Mouse (Mus musculus) brown adipose tissue, adult 24 weeks (tissue): ENCODE measurements around the gene Arhgef28. TPM values are rescaled to one million over a fixed set of nuclear protein-coding genes. Genes with fewer than 3 reads are reported as not detected.

Experiments
- H3K27ac ChIP-seq: fragments of 200-500 bp; replicated peaks from 2 replicates; pipeline ENCODE4 v1.5.1; 2012; ENCODE audit warnings: low read depth, mild to moderate bottlenecking, low read length
- H3K4me1 ChIP-seq: fragments of 200-500 bp; 2 replicates; pipeline ENCODE4 v1.6.1; 2012; ENCODE audit warnings: low read length, mixed read lengths; ENCODE audit not compliant: control insufficient read depth, insufficient read depth, insufficient read length
- H3K4me3 ChIP-seq: fragments of 200-500 bp; 2 replicates; pipeline ENCODE4 v1.5.1; 2012; ENCODE audit warnings: low read depth, mild to moderate bottlenecking, low read length, moderate library complexity; ENCODE audit not compliant: insufficient read depth
- polyA plus RNA-seq: library from polyadenylated mRNA; stranded (reverse); fragments of >200 nt; gene quantifications from 2 replicates; pipeline ENCODE4 v1.2.4, GENCODE M21; 2012; ENCODE audit not compliant: missing spikeins, insufficient read depth, insufficient read length

The Arhgef28 gene
- polyA plus RNA-seq, 1 experiment = 14.1 TPM

- peaks cover 15% of the 10 kb centered on the region for H3K4me1 ChIP-seq
- H3K27ac ChIP-seq = peak overlapping the region; percentile 19; the same call in 1 of the 2 replicates
- no peak overlapping the region for H3K4me3 ChIP-seq
Measured at GRCm38 (mm10) chr13:98164878-98165277, 41.4 kb downstream of the Arhgef28 start.

- Histone ChIP-seq H3K4me1 (peaks cover 9% of the 10 kb centered on the region), H3K4me3 (no peak overlapping the region), H3K27ac (no peak overlapping the region)
Measured at GRCm38 (mm10) chr13:98161496-98161895, 44.7 kb downstream of the Arhgef28 start.

DNA sequence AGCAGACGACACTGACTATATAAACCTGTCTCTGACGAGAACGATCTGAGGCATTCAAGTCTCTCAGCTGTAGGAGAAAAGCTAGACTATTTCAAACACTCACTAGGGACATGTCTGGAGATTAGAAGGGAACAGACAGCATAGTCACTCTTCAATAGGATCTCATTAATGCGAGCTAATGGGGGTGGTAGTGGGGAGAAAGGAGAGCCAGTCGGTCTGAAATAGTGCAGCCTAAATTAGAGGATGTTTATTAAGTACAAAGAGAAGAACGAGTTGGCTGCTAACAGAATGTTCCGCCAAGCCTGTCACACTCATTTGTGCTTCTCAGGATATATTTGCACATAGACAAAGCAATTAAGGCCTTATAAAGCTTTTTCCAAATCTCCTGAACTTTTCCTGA is 49.6 kb downstream of the Arhgef28 start:
- H3K4me1 ChIP-seq = no peaks in the 10 kb centered on the region; the same call in 1 of the 2 replicates
- no peak overlapping the region for H3K4me3 ChIP-seq
- H3K27ac ChIP-seq = no peak overlapping the region

DNA sequence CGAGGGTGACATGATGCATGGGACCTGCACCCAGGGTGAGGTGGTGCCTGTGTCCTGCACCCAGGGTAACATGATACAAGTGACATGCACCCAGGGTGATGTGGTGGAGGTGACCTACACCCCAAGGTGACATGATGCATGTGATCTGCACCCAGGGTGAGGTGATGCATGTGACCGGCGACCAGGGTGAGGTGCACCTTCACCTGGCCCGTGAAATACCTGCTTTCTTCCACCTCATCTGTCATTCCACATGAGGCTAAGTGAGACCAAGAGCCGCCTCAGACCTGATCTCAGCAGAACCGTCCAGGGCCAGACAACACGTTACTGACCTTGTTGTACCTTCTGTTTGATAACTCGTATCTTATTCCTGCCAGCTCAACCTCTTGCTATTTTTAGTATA is 53.5 kb downstream of the Arhgef28 start:
- no peak overlapping the region for H3K4me3 ChIP-seq
- no peak overlapping the region for H3K27ac ChIP-seq
- H3K4me1 ChIP-seq = peaks cover 3% of the 10 kb centered on the region

- no peak overlapping the region for H3K27ac ChIP-seq
- H3K4me3 ChIP-seq = no peak overlapping the region
- H3K4me1 ChIP-seq = peaks cover 7% of the 10 kb centered on the region
Measured at GRCm38 (mm10) chr13:98147532-98147931, 58.7 kb downstream of the Arhgef28 start.

GRCm38 (mm10) chr13:98146573-98147160 is 59.6 kb downstream of the Arhgef28 start:
- Histone ChIP-seq H3K27ac (no peak overlapping the region), H3K4me1 (peaks cover 7% of the 10 kb centered on the region), H3K4me3 (no peak overlapping the region)

DNA sequence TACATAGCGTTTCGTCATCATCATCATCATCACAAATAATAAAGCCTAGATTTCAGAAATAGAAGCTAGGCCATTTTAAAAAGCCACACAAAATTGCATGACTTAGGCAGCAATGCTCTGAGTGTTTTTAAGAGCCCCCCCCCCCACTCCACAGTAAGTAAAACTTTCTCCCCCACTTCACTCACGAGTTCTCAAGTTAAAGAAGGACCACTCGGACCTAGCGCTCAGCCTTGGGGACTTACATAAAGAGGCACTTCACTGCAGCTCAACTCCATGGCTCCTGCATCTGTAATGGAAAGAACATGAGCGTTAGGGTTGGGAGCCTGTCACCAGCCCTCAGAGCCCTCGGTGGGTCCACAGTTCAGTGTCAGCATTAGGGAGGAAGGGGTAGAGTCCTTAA is 60.9 kb downstream of the Arhgef28 start:
- Histone ChIP-seq H3K4me3 (no peak overlapping the region), H3K4me1 (peaks cover 7% of the 10 kb centered on the region), H3K27ac (no peak overlapping the region)

DNA sequence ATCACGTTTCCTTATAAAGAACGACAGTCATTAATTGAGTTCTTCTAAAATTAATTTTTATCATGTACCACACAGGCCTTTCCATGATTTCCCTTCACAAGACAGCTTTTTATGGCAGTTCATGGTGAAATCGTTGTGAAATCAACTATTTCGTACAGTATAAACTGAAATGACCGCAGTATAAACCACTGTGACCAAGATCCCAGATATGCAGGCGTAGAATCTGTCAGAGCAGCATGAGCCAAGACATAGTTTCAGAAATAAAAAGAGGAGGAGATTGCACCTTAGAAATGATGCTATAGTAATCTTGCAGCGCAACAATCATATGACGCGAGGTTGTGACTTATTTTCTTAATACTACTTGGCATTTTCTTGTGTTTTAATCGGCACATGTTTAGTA is 63.2 kb downstream of the Arhgef28 start:
- H3K4me1 ChIP-seq = peaks cover 11% of the 10 kb centered on the region
- H3K4me3 ChIP-seq = no peak overlapping the region
- no peak overlapping the region for H3K27ac ChIP-seq

DNA sequence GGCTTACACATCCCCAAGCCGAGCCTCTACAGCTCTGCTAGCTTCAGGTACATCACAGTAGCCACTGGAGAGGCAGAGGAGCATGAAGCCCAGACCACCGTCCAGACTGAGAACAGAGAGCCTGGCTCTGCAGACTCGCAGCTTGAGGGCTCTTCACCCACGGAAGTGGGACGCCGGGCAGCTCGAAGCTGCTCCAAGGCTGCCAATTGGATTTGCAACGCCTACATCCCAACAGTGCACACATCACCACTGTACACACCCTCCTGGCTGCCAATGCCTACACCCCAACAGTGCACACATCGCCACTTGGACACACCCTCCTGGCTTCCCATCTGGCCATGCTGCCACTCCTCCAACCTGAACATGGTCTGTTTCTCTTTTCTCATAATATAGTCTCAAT is 65.6 kb downstream of the Arhgef28 start:
- H3K27ac ChIP-seq = no peak overlapping the region

GRCm38 (mm10) chr13:98138786-98139185 is 67.5 kb downstream of the Arhgef28 start:
- 0 out of 2 replicates have a peak overlapping the region, but pooled peaks have one; percentile 7 for H3K27ac ChIP-seq
- H3K4me1 ChIP-seq = peaks cover 24% of the 10 kb centered on the region
- H3K4me3 ChIP-seq = no peak overlapping the region

More for the DNA sequence above, 65.6 kb downstream of the Arhgef28 start:
- no peak overlapping the region for H3K4me3 ChIP-seq
- peaks cover 19% of the 10 kb centered on the region for H3K4me1 ChIP-seq

DNA sequence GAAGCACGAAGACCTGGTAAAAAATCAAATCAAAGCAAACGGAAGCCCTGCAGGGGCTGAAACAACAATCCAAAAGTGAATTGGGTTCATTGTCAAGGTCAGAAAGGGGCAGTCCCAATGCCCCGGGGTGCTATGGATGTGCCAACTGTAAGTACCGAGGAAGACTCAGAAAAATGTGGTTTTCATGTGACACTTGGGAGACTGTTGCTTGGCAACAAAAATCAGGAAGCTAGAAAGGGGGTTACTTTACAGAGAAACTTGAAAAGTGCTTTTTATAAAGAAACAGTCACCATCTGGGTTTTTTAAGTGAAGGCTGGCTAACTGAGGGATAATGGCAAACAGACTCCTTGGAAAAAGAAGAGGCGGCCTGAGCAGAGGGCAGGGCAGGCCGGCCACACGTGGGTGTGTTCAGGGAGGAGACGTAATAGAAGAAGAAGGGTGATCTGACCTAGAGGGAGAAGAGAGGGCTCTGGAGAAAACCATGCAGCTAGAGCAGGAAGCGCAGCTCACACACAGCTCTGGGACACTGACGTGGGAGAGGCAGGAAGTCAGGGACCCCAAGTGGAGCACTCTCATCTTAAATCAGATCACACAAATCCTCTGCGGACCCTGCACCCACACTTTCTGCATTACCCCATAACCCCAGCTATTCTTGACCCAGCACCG is 70.2 kb downstream of the Arhgef28 start:
- Histone ChIP-seq H3K27ac (peak overlapping the region; percentile 66), H3K4me1 (peaks cover 33% of the 10 kb centered on the region), H3K4me3 (no peak overlapping the region)

GRCm38 (mm10) chr13:98132951-98133350 is 73.3 kb downstream of the Arhgef28 start:
- Histone ChIP-seq H3K27ac (peak overlapping the region; percentile 56), H3K4me1 (peaks cover 32% of the 10 kb centered on the region), H3K4me3 (no peak overlapping the region)

GRCm38 (mm10) chr13:98132264-98132663 is 74.0 kb downstream of the Arhgef28 start:
- Histone ChIP-seq H3K4me3 (no peak overlapping the region), H3K27ac (no peak overlapping the region), H3K4me1 (peaks cover 31% of the 10 kb centered on the region)

DNA sequence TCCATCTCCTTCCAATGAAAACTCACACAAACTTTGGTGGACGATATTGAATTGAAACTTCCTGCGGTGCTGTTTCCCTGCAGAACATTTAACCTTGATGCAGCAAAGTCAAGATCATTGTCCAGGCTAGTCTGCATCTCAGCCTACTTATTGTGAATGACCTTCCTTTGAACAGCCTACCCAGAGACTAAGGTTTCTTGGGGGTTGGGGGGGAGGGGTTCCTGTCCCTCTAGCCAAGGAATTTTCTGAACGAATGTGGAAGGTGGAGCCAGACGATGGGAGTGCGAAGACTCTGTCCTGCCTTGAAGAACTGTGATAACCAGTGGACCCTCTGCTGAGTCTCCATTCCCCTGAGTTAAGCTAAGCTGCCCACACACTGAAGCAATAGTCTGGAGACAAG is 80.6 kb downstream of the Arhgef28 start:
- Histone ChIP-seq H3K4me1 (peaks cover 44% of the 10 kb centered on the region), H3K27ac (peak overlapping the region; percentile 35; the same call in 1 of the 2 replicates), H3K4me3 (no peak overlapping the region)

DNA sequence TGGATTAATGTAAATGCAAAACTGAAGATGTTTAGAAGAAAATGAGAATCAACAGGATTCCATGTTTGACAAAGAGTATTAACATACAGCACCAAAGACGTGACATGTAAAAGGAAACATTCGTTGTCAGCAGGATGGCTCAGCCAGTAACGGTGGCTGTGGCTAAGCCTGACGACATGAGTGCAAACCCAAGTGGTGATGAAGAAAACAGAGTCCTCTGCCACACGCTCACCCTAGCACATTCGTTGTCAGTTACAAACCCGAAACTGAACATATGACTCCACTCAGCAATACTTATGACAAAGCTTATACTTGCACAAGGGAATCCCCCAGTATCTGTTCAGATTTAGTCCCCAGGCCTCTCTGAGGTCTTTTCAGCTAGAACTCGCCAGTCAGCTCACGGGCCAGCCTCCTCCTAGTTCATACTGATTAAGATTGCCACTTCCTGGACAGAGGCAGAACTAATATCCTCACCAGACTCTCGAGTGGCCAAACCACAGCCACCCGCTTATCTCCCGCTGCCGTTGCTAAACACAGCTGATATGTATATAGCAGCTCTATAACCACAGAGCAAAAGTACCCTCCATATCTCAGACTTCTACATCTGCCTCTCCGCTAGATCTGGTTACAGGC is 82.0 kb downstream of the Arhgef28 start:
- Histone ChIP-seq H3K4me3 (no peak overlapping the region), H3K27ac (peak overlapping the region; percentile 55), H3K4me1 (peaks cover 47% of the 10 kb centered on the region)

GRCm38 (mm10) chr13:98122766-98123165 is 83.5 kb downstream of the Arhgef28 start:
- Histone ChIP-seq H3K4me1 (peaks cover 46% of the 10 kb centered on the region), H3K27ac (no peak overlapping the region), H3K4me3 (no peak overlapping the region)
